Mouse (Mus musculus): Measurements from ENCODE around the gene Nfe2l1. TPM values are rescaled to one million over a fixed set of nuclear protein-coding genes. Genes with fewer than 3 reads are reported as not detected.

The Nfe2l1 gene
- total and polyA plus RNA-seq, 3 experiments: 37.5 to 66.5 (median 47.0) TPM

DNA sequence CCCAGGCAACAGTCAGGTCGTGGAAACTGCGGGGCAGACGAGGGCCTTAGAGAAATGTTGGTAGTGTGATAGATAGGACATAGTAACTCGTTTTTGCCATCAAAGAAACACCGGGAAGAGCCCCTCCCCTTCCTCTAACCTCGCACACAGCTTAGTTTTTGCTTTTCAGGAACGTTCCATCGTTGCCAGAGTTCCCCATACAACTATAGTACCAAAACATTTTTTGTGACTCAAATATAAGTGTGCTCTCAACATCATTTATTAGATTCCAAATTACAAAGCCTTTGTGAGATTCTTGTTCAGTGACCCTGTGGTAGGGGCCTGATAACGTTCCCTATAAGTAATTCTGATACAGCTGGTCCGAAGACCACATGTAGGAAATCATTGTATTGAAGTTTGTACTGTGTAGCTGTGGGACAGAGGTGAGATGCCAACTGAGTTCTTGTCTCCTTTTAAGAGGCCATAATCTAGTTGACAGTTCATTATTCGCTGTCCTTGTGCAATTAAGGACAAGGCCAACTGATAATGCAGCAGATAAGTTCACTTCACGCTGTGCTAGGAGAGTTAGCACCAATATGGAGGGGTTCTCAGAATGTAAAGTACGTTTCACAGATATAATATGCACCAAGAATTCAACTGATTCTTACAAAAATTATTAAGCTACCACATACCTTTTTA is 910 bp upstream of the Nfe2l1 start (continued):
- peak; percentile 24; the same call in 1 of the 2 replicates for TF ChIP-seq USF1 (IDR thresholded peaks at IDR 0.05; ENCODE audit: low read depth, low read length)
- TF ChIP-seq JUND (IDR thresholded peaks at IDR 0.05; ENCODE audit: low read depth, low read length): no peak
- TF ChIP-seq CHD2 (IDR thresholded peaks at IDR 0.05; ENCODE audit: low read length): no peak
- TF ChIP-seq SMC3 (IDR thresholded peaks at IDR 0.05; ENCODE audit: low read depth, low read length): no peak
- TF ChIP-seq E2F4 (IDR thresholded peaks at IDR 0.05; ENCODE audit: borderline replicate concordance, low read depth, low read length): no peak
- TF ChIP-seq MYC (IDR thresholded peaks at IDR 0.05; ENCODE audit: low read depth, low read length): peak; percentile 59; the same call in 1 of the 2 replicates
- no peak for TF ChIP-seq MAZ (IDR thresholded peaks at IDR 0.05; ENCODE audit: low read depth, low read length)
- no peak for TF ChIP-seq POLR2AphosphoS5 (IDR thresholded peaks at IDR 0.05; ENCODE audit: borderline replicate concordance, low read depth, low read length)
- TF ChIP-seq MAFK (IDR thresholded peaks at IDR 0.05; ENCODE audit: borderline replicate concordance, low read depth, low read length): no peak
- peak; percentile 54; the same call in 1 of the 2 replicates for TF ChIP-seq ZMIZ1 (IDR thresholded peaks at IDR 0.05; ENCODE audit: low read depth, low read length)
- TF ChIP-seq EP300 (IDR thresholded peaks at IDR 0.05; ENCODE audit: low read depth in 1 of 2, low read length in 2 of 2): peak in 1 of 2 experiments; percentile 58; a peak in 1 of 4 replicates
- TF ChIP-seq KAT2A (conservative IDR thresholded peaks at IDR 0.05; ENCODE audit: low read depth, low read length): no peak
- no peak for TF ChIP-seq RAD21 (IDR thresholded peaks at IDR 0.05; ENCODE audit: low read depth, low read length)
- no peak for TF ChIP-seq ZKSCAN1 (IDR thresholded peaks at IDR 0.05; ENCODE audit: low read depth, low read length)
- no peak for TF ChIP-seq BHLHE40 (IDR thresholded peaks at IDR 0.05; ENCODE audit: borderline replicate concordance, low read depth, low read length)
- no peak for TF ChIP-seq NRF1 (IDR thresholded peaks at IDR 0.05; ENCODE audit: insufficient read depth, low read depth, low read length, poor library complexity, severe bottlenecking)
- no peak for TF ChIP-seq MYB (IDR thresholded peaks at IDR 0.05; ENCODE audit: low read depth, low read length)
- TF ChIP-seq ZNF384 (IDR thresholded peaks at IDR 0.05; ENCODE audit: low read depth, low read length): 0 out of 2 replicates have a peak, but pooled peaks have one; percentile 4
- peak; percentile 90 for TF ChIP-seq GATA1 (IDR thresholded peaks at IDR 0.05; ENCODE audit: low read depth, low read length)
- TF ChIP-seq TBP (IDR thresholded peaks at IDR 0.05; ENCODE audit: low read depth, low read length): no peak; the same call in 1 of the 2 replicates

DNA sequence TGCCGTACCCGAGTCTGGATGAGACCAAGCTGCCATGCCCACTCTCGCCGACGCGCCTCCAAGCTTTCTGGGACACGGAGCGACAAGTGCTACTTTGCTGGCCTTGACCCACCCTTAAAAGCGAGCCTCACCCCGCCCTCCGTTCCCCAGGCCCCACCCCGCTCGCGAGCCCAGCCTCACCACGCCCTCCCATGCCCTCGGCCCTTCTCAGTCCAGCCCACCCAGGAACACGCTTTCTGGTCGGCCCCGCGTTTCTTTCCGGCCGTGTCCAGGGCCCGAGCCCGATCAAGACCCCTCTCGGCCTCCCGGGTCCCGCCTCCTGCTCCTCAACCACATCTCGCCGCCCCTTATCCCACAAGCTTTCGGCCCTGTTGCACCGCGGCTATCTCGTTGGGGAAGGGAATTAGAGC is 360 bp downstream of the Nfe2l1 start:
- DNase-seq (ENCODE audit: low read depth, low spot score): peak; percentile 94
- Histone ChIP-seq H3K79me2 (ENCODE audit: control insufficient read depth, insufficient read depth, low read length, poor library complexity) (peaks cover 52% of the 10 kb centered on the region), H3K9me3 (replicated peaks; ENCODE audit: insufficient read depth, low read length) (no peaks in the 10 kb centered on the region), H3K9ac (ENCODE audit: control insufficient read depth, low read depth, low read length, poor library complexity, severe bottlenecking) (peak overlapping the region; percentile 88), H3K27me3 (ENCODE audit: control insufficient read depth in 1 of 2, insufficient read depth in 2 of 2, low read length in 2 of 2) (peaks cover 0 to 1% of the 10 kb centered on the region in 2 experiments; a peak in 2 of 4 replicates), H3K4me1 (ENCODE audit: control insufficient read depth in 1 of 2, insufficient read depth in 2 of 2, low read length in 2 of 2) (peaks cover 8 to 42% of the 10 kb centered on the region in 2 experiments), H3K27ac (ENCODE audit: control insufficient read depth, low read depth, low read length) (peak overlapping the region; percentile 86), H3K36me3 (ENCODE audit: control insufficient read depth in 1 of 2, insufficient read depth in 2 of 2, low read length in 2 of 2) (peaks cover 10 to 44% of the 10 kb centered on the region in 2 experiments), H3K4me3 (ENCODE audit: control insufficient read depth in 1 of 2, insufficient read depth in 1 of 2, low read depth in 2 of 2, low read length in 2 of 2) (peak overlapping the region; percentile 74 to 77)
- peak; percentile 86 for TF ChIP-seq TBP (IDR thresholded peaks at IDR 0.05; ENCODE audit: low read depth, low read length)
- TF ChIP-seq GATA1 (IDR thresholded peaks at IDR 0.05; ENCODE audit: low read depth, low read length): no peak
- no peak; a peak in 1 of 4 replicates for TF ChIP-seq EP300 (IDR thresholded peaks at IDR 0.05; ENCODE audit: low read depth in 1 of 2, low read length in 2 of 2)
- TF ChIP-seq MXI1 (IDR thresholded peaks at IDR 0.05; ENCODE audit: low read depth, low read length): peak; percentile 84
- TF ChIP-seq ZC3H11A (IDR thresholded peaks at IDR 0.05; ENCODE audit: low read depth, low read length): no peak
- TF ChIP-seq MYB (IDR thresholded peaks at IDR 0.05; ENCODE audit: low read depth, low read length): 0 out of 2 replicates have a peak, but pooled peaks have one; percentile 18
- TF ChIP-seq CHD1 (IDR thresholded peaks at IDR 0.05; ENCODE audit: low read depth, low read length): no peak
- no peak for TF ChIP-seq RCOR1 (IDR thresholded peaks at IDR 0.05; ENCODE audit: low read depth, low read length)
- no peak for TF ChIP-seq ELF1 (IDR thresholded peaks at IDR 0.05; ENCODE audit: low read depth, low read length)
- no peak for TF ChIP-seq CTCF (IDR thresholded peaks at IDR 0.05 in 2 of 3, conservative IDR thresholded peaks at IDR 0.05 in 1 of 3; ENCODE audit: control insufficient read depth in 1 of 3, insufficient read depth in 1 of 3, low read depth in 2 of 3, low read length in 3 of 3, poor library complexity in 1 of 3, severe bottlenecking in 1 of 3)
- TF ChIP-seq RAD21 (IDR thresholded peaks at IDR 0.05; ENCODE audit: low read depth, low read length): no peak
- no peak for TF ChIP-seq JUND (IDR thresholded peaks at IDR 0.05; ENCODE audit: low read depth, low read length)
- TF ChIP-seq ZMIZ1 (IDR thresholded peaks at IDR 0.05; ENCODE audit: low read depth, low read length): peak; percentile 90
- TF ChIP-seq ZKSCAN1 (IDR thresholded peaks at IDR 0.05; ENCODE audit: low read depth, low read length): no peak
- peak; percentile 70 for TF ChIP-seq SIN3A (IDR thresholded peaks at IDR 0.05; ENCODE audit: low read length)
- TF ChIP-seq KAT2A (conservative IDR thresholded peaks at IDR 0.05; ENCODE audit: low read depth, low read length): no peak
- TF ChIP-seq POLR2AphosphoS5 (IDR thresholded peaks at IDR 0.05; ENCODE audit: borderline replicate concordance, low read depth, low read length): no peak
- TF ChIP-seq TAL1 (IDR thresholded peaks at IDR 0.05; ENCODE audit: low read length): no peak
- TF ChIP-seq MEF2A (IDR thresholded peaks at IDR 0.05; ENCODE audit: extremely low read depth, insufficient replicate concordance, low read depth, low read length, poor library complexity, severe bottlenecking): no peak
- TF ChIP-seq TCF12 (IDR thresholded peaks at IDR 0.05; ENCODE audit: low read depth, low read length): 0 out of 2 replicates have a peak, but pooled peaks have one; percentile 34
- TF ChIP-seq CHD2 (IDR thresholded peaks at IDR 0.05; ENCODE audit: low read length): no peak
- TF ChIP-seq BHLHE40 (IDR thresholded peaks at IDR 0.05; ENCODE audit: borderline replicate concordance, low read depth, low read length): no peak
- peak; percentile 76 for TF ChIP-seq NELFE (IDR thresholded peaks at IDR 0.05; ENCODE audit: low read depth, low read length)
- no peak for TF ChIP-seq MAFK (IDR thresholded peaks at IDR 0.05; ENCODE audit: borderline replicate concordance, low read depth, low read length)

Data from MEL (cell line).